Mouse (Mus musculus): ENCODE results near the gene Tmem160. TPM values are rescaled to one million over a fixed set of nuclear protein-coding genes. Genes with fewer than 3 reads are reported as not detected.

The Tmem160 gene
- polyA plus RNA-seq, 1 experiment from 2014 or later, result 43.9 TPM

- Histone ChIP-seq H3K9me3 (replicated peaks) (no peaks in the 10 kb centered on the region), H3K9ac (no peak overlapping the region), H3K27ac (no peak overlapping the region), H3K4me3 (no peak overlapping the region), H3K36me3 (peaks cover 99% of the 10 kb centered on the region), H3K4me1 (peaks cover 42% of the 10 kb centered on the region), H3K27me3 (replicated peaks) (no peaks in the 10 kb centered on the region), H3K4me2 (no peak overlapping the region)
- 86% methylated on average over 10 of the region's 10 CpGs for WGBS (ENCODE audit: insufficient replicate concordance)
- ATAC-seq, result no peak
These were observed 35.3 kb upstream of the Tmem160 start for GRCm38 (mm10) chr7:16417141-16417771.

GRCm38 (mm10) chr7:16418713-16419112 is 33.9 kb upstream of the Tmem160 start:
- WGBS (ENCODE audit: insufficient replicate concordance), result 88% methylated on average over 5 of the region's 5 CpGs
- no peak overlapping the region for H3K4me2 ChIP-seq
- no peak overlapping the region for H3K27ac ChIP-seq
- peaks cover 29% of the 10 kb centered on the region for H3K4me1 ChIP-seq
- no peak overlapping the region for H3K4me3 ChIP-seq
- H3K9me3 ChIP-seq (replicated peaks), result no peaks in the 10 kb centered on the region
- H3K36me3 ChIP-seq, result peaks cover 99% of the 10 kb centered on the region
- no peak for ATAC-seq
- no peak overlapping the region for H3K9ac ChIP-seq
- no peaks in the 10 kb centered on the region for H3K27me3 ChIP-seq (replicated peaks)

- Histone ChIP-seq H3K4me3 (no peak overlapping the region), H3K36me3 (peaks cover 100% of the 10 kb centered on the region), H3K9me3 (replicated peaks) (no peaks in the 10 kb centered on the region), H3K27me3 (replicated peaks) (no peaks in the 10 kb centered on the region), H3K27ac (peak overlapping the region; percentile 17; the same call in 1 of the 2 replicates), H3K9ac (no peak overlapping the region), H3K4me1 (peaks cover 11% of the 10 kb centered on the region; the same call in 1 of the 2 replicates), H3K4me2 (no peak overlapping the region)
- 91% methylated on average over 8 of the region's 8 CpGs for WGBS (ENCODE audit: insufficient replicate concordance)
- no peak for ATAC-seq
These were observed 32.0 kb upstream of the Tmem160 start for GRCm38 (mm10) chr7:16420493-16421118.

GRCm38 (mm10) chr7:16422222-16422856 is 30.2 kb upstream of the Tmem160 start:
- no peaks in the 10 kb centered on the region for H3K9me3 ChIP-seq (replicated peaks)
- H3K36me3 ChIP-seq, result peaks cover 100% of the 10 kb centered on the region
- H3K27me3 ChIP-seq (replicated peaks), result no peaks in the 10 kb centered on the region
- no peaks in the 10 kb centered on the region for H3K4me1 ChIP-seq
- no peak for ATAC-seq
- 90% methylated on average over 18 of the region's 18 CpGs for WGBS (ENCODE audit: insufficient replicate concordance)
- no peak overlapping the region for H3K9ac ChIP-seq
- H3K27ac ChIP-seq, result no peak overlapping the region
- no peak overlapping the region for H3K4me3 ChIP-seq
- H3K4me2 ChIP-seq, result no peak overlapping the region

- WGBS (ENCODE audit: insufficient replicate concordance), result 90% methylated on average over 9 of the region's 9 CpGs
- H3K4me1 ChIP-seq, result no peaks in the 10 kb centered on the region
- no peak overlapping the region for H3K9ac ChIP-seq
- no peaks in the 10 kb centered on the region for H3K9me3 ChIP-seq (replicated peaks)
- no peaks in the 10 kb centered on the region for H3K27me3 ChIP-seq (replicated peaks)
- H3K4me3 ChIP-seq, result no peak overlapping the region
- H3K4me2 ChIP-seq, result no peak overlapping the region
- peaks cover 100% of the 10 kb centered on the region for H3K36me3 ChIP-seq
- H3K27ac ChIP-seq, result no peak overlapping the region
- ATAC-seq, result no peak
These were observed 28.8 kb upstream of the Tmem160 start for GRCm38 (mm10) chr7:16423731-16424130.

- peaks cover 100% of the 10 kb centered on the region for H3K36me3 ChIP-seq
- H3K4me1 ChIP-seq, result no peaks in the 10 kb centered on the region
- no peak overlapping the region for H3K9ac ChIP-seq
- H3K4me3 ChIP-seq, result no peak overlapping the region
- H3K9me3 ChIP-seq (replicated peaks), result no peaks in the 10 kb centered on the region
- no peaks in the 10 kb centered on the region for H3K27me3 ChIP-seq (replicated peaks)
- 90% methylated on average over 10 of the region's 10 CpGs for WGBS (ENCODE audit: insufficient replicate concordance)
- peak overlapping the region; percentile 11; the same call in 1 of the 2 replicates for H3K27ac ChIP-seq
- ATAC-seq, result peak; percentile 18
- H3K4me2 ChIP-seq, result no peak overlapping the region
These were observed 26.9 kb upstream of the Tmem160 start for GRCm38 (mm10) chr7:16425721-16426120.

- peak; percentile 71 for ATAC-seq
- no peak overlapping the region for H3K27ac ChIP-seq
- H3K27me3 ChIP-seq (replicated peaks), result no peaks in the 10 kb centered on the region
- no peaks in the 10 kb centered on the region for H3K9me3 ChIP-seq (replicated peaks)
- H3K9ac ChIP-seq, result no peak overlapping the region
- 61% methylated on average over 4 of the region's 4 CpGs for WGBS (ENCODE audit: insufficient replicate concordance)
- H3K4me2 ChIP-seq, result no peak overlapping the region
- H3K4me1 ChIP-seq, result no peaks in the 10 kb centered on the region
- H3K36me3 ChIP-seq, result peaks cover 100% of the 10 kb centered on the region
- H3K4me3 ChIP-seq, result no peak overlapping the region
These were observed 26.4 kb upstream of the Tmem160 start for GRCm38 (mm10) chr7:16426129-16426729.

- 84% methylated on average over 3 of the region's 3 CpGs for WGBS (ENCODE audit: insufficient replicate concordance)
- H3K9me3 ChIP-seq (replicated peaks), result no peaks in the 10 kb centered on the region
- no peaks in the 10 kb centered on the region for H3K27me3 ChIP-seq (replicated peaks)
- no peaks in the 10 kb centered on the region for H3K4me1 ChIP-seq
- no peak overlapping the region for H3K4me3 ChIP-seq
- 0 out of 2 replicates have a peak, but pooled peaks have one; percentile 30 for ATAC-seq
- peaks cover 88% of the 10 kb centered on the region for H3K36me3 ChIP-seq
- no peak overlapping the region for H3K27ac ChIP-seq
- H3K9ac ChIP-seq, result no peak overlapping the region
- no peak overlapping the region for H3K4me2 ChIP-seq
These were observed 19.1 kb upstream of the Tmem160 start for GRCm38 (mm10) chr7:16433352-16433971.

- H3K36me3 ChIP-seq, result peaks cover 72% of the 10 kb centered on the region
- no peak overlapping the region for H3K4me2 ChIP-seq
- no peaks in the 10 kb centered on the region for H3K9me3 ChIP-seq (replicated peaks)
- H3K4me3 ChIP-seq, result no peak overlapping the region
- H3K27ac ChIP-seq, result no peak overlapping the region
- H3K9ac ChIP-seq, result no peak overlapping the region
- WGBS (ENCODE audit: insufficient replicate concordance), result 89% methylated on average over 9 of the region's 9 CpGs
- H3K27me3 ChIP-seq (replicated peaks), result no peaks in the 10 kb centered on the region
- no peaks in the 10 kb centered on the region for H3K4me1 ChIP-seq
- ATAC-seq, result no peak
These were observed 17.5 kb upstream of the Tmem160 start for GRCm38 (mm10) chr7:16435088-16435487.

GRCm38 (mm10) chr7:16441241-16441640 is 11.3 kb upstream of the Tmem160 start:
- Histone ChIP-seq H3K27ac (no peak overlapping the region), H3K27me3 (replicated peaks) (0 out of 2 replicates have a peak, but pooled peaks cover 8% of the 10 kb centered on the region), H3K9ac (no peak overlapping the region), H3K4me1 (no peaks in the 10 kb centered on the region), H3K36me3 (peaks cover 10% of the 10 kb centered on the region), H3K9me3 (replicated peaks) (no peaks in the 10 kb centered on the region), H3K4me2 (no peak overlapping the region), H3K4me3 (no peak overlapping the region)
- ATAC-seq, result no peak

- 0 out of 2 replicates have a peak, but pooled peaks cover 3% of the 10 kb centered on the region for H3K27me3 ChIP-seq (replicated peaks)
- H3K4me3 ChIP-seq, result no peak overlapping the region
- peaks cover 22% of the 10 kb centered on the region for H3K36me3 ChIP-seq
- 68% methylated on average over 6 of the region's 6 CpGs for WGBS (ENCODE audit: insufficient replicate concordance)
- peaks cover 24% of the 10 kb centered on the region for H3K4me1 ChIP-seq
- peak overlapping the region; percentile 98 for H3K4me2 ChIP-seq
- no peak for ATAC-seq
- H3K9ac ChIP-seq, result no peak overlapping the region; the same call in 1 of the 2 replicates
- H3K9me3 ChIP-seq (replicated peaks), result no peaks in the 10 kb centered on the region
- peak overlapping the region; percentile 23; the same call in 1 of the 2 replicates for H3K27ac ChIP-seq
These were observed 923 bp upstream of the Tmem160 start for GRCm38 (mm10) chr7:16451656-16452055.

All from liver, embryonic 12.5 days (tissue).